Mouse (Mus musculus): ENCODE measurements at regions not wholly inside any gene's neighbourhood (a gene's known extent, or its start where the extent isn't known, plus 50 kb on each side); places are given as distances from the start of the nearest gene placed in this dataset.

DNA sequence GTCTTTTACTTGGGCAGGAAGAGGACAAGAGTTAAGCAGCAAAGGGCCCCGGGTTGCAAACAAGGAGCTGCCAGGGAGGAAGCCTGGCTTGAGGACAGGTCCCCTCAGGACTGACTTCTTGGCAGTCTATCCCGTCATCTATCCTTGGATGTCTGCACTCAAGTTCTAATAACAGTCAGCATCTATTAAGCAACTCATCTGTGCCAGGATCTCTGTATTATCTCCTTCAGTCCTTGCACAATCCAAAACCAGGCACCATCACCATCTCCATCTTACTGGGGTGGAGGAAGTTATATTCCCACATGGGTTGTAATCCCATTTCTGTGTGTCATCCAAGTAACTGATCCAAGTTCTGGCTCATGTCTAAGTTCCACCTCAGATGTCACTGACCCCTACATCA, 87.1 kb upstream of the Lifr start:
- TF ChIP-seq CTCF (IDR thresholded peaks at IDR 0.05; ENCODE audit: low read depth, low read length) (no peak), GATA1 (IDR thresholded peaks at IDR 0.05; ENCODE audit: borderline replicate concordance, low read length) (no peak), POLR2AphosphoS5 (IDR thresholded peaks at IDR 0.05; ENCODE audit: insufficient replicate concordance, low read depth, low read length) (no peak), TAL1 (conservative IDR thresholded peaks at IDR 0.05; ENCODE audit: low read depth, low read length) (no peak)
